Mouse (Mus musculus): ENCODE measurements at regions not wholly inside any gene's neighbourhood (a gene's known extent, or its start where the extent isn't known, plus 50 kb on each side); places are given as distances from the start of the nearest gene placed in this dataset.

- Histone ChIP-seq H3K4me1 (ENCODE audit: control insufficient read depth, insufficient read depth, low read length) (peaks cover 2% of the 10 kb centered on the region; the same call in 1 of the 2 replicates), H3K4me3 (ENCODE audit: insufficient read depth, low read length) (no peak overlapping the region), H3K27ac (ENCODE audit: insufficient read depth, low read length) (no peak overlapping the region)
- TF ChIP-seq CTCF (IDR thresholded peaks at IDR 0.05; ENCODE audit: extremely low read depth, insufficient read depth, low read length), result no peak
- no peak for TF ChIP-seq POLR2A (IDR thresholded peaks at IDR 0.05; ENCODE audit: extremely low read depth, insufficient read depth, low read length)
Measured at GRCm38 (mm10) chr8:127706051-127706835, 642.5 kb downstream of the Pard3 start.

DNA sequence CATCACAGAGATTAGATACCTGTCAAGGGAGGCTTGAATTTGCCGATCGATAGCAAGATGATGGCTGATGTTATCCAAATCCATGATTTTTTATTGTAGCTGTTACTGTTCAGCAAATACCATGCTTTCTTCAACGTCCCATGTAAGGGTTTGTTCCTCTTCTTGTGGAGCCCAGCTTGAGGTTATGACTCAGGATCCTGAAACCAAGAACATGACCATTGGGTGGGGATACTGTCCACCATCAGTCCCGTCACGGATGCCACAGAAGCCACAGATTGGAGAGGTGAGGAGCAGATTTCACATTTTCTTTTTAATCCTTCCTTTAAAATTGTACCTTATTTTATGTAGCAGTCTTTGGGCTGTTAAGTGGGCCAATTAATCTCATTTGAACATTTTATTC lies 645.7 kb downstream of the Pard3 start:
- H3K4me1 ChIP-seq (ENCODE audit: control insufficient read depth, insufficient read depth, low read length), result peaks cover 2% of the 10 kb centered on the region; the same call in 1 of the 2 replicates
- TF ChIP-seq POLR2A (IDR thresholded peaks at IDR 0.05; ENCODE audit: extremely low read depth, insufficient read depth, low read length) (no peak), CTCF (IDR thresholded peaks at IDR 0.05; ENCODE audit: extremely low read depth, insufficient read depth, low read length) (no peak)
- no peak overlapping the region for H3K27ac ChIP-seq (ENCODE audit: insufficient read depth, low read length)
- no peak overlapping the region for H3K4me3 ChIP-seq (ENCODE audit: insufficient read depth, low read length)

DNA sequence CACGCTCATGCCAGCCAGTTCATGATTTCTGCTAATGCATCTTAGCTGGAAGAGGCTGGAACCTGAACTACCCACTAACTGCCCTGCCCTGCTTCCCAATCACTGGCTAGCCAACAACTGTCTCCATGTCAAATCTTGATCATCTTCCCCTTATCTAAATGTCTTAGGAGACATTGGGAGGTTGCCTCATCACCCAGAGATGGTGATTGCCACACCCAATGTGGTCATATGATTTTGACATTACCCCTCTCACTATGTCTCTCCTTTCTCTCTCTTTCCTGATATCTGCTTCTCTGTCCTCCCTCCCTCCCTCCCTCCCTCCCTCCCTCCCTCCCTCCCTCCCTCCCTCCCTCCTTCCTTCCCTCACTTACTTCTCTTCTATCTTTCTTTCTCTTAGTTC lies 643.3 kb upstream of the Nrp1 start:
- no peak overlapping the region for H3K4me3 ChIP-seq (ENCODE audit: insufficient read depth, low read length)
- no peaks in the 10 kb centered on the region for H3K4me1 ChIP-seq (ENCODE audit: control insufficient read depth, insufficient read depth, low read length)
- no peak overlapping the region for H3K27ac ChIP-seq (ENCODE audit: insufficient read depth, low read length)
- TF ChIP-seq CTCF (IDR thresholded peaks at IDR 0.05; ENCODE audit: extremely low read depth, insufficient read depth, low read length), result no peak
- no peak for TF ChIP-seq POLR2A (IDR thresholded peaks at IDR 0.05; ENCODE audit: extremely low read depth, insufficient read depth, low read length)

DNA sequence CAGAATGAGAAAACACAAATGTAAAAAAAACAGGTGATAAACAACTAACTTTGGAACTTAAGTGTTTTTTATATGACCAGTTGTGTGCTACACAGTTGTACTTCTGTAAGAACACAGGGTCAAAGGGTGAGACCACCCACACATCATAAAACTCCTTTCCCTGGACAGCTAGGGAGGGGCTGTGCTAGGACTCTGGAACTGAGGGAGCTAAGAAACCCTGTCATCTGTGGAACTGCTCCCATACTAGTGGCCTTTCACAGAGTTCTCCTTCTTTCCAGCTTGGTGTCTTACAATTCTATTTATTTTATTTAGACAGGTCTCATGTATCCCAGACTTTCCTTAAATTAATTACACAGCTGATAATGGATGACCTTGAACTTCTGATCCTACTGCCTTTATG lies 640.4 kb upstream of the Nrp1 start:
- H3K27ac ChIP-seq (ENCODE audit: insufficient read depth, low read length), result no peak overlapping the region
- TF ChIP-seq CTCF (IDR thresholded peaks at IDR 0.05; ENCODE audit: extremely low read depth, insufficient read depth, low read length), result no peak
- no peak for TF ChIP-seq POLR2A (IDR thresholded peaks at IDR 0.05; ENCODE audit: extremely low read depth, insufficient read depth, low read length)
- no peak overlapping the region for H3K4me3 ChIP-seq (ENCODE audit: insufficient read depth, low read length)
- no peaks in the 10 kb centered on the region; the same call in 1 of the 2 replicates for H3K4me1 ChIP-seq (ENCODE audit: control insufficient read depth, insufficient read depth, low read length)

GRCm38 (mm10) chr8:127719881-127720280 lies 638.5 kb upstream of the Nrp1 start:
- H3K4me1 ChIP-seq (ENCODE audit: control insufficient read depth, insufficient read depth, low read length), result no peaks in the 10 kb centered on the region; the same call in 1 of the 2 replicates
- no peak for TF ChIP-seq POLR2A (IDR thresholded peaks at IDR 0.05; ENCODE audit: extremely low read depth, insufficient read depth, low read length)
- TF ChIP-seq CTCF (IDR thresholded peaks at IDR 0.05; ENCODE audit: extremely low read depth, insufficient read depth, low read length), result no peak
- no peak overlapping the region for H3K4me3 ChIP-seq (ENCODE audit: insufficient read depth, low read length)
- no peak overlapping the region for H3K27ac ChIP-seq (ENCODE audit: insufficient read depth, low read length)

GRCm38 (mm10) chr8:127720593-127721290 lies 637.7 kb upstream of the Nrp1 start:
- TF ChIP-seq POLR2A (IDR thresholded peaks at IDR 0.05; ENCODE audit: extremely low read depth, insufficient read depth, low read length) (no peak), CTCF (IDR thresholded peaks at IDR 0.05; ENCODE audit: extremely low read depth, insufficient read depth, low read length) (no peak)
- no peak overlapping the region for H3K4me3 ChIP-seq (ENCODE audit: insufficient read depth, low read length)
- H3K27ac ChIP-seq (ENCODE audit: insufficient read depth, low read length), result no peak overlapping the region
- H3K4me1 ChIP-seq (ENCODE audit: control insufficient read depth, insufficient read depth, low read length), result no peaks in the 10 kb centered on the region; the same call in 1 of the 2 replicates

DNA sequence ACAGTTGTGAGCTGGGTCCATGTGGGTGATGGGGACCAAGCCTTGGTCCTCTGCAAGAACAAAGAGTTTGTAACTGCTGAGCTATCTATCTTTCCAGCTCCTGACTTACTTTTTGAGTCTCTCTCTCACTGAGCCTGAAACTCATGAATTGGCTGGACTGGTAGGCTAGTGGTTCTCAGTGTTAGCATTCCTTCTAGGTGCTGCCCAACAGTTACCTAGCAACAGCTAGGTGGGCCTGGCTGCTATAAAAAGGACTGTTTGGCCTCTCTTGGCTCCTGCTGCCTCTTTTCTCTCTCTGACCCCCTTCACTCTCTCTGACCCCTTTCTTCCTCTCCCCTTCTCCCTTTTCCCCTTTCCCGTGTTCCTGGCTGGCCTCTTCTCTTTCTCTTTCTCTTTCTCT lies 636.8 kb upstream of the Nrp1 start:
- no peak for TF ChIP-seq POLR2A (IDR thresholded peaks at IDR 0.05; ENCODE audit: extremely low read depth, insufficient read depth, low read length)
- no peak for TF ChIP-seq CTCF (IDR thresholded peaks at IDR 0.05; ENCODE audit: extremely low read depth, insufficient read depth, low read length)
- Histone ChIP-seq H3K4me1 (ENCODE audit: control insufficient read depth, insufficient read depth, low read length) (no peaks in the 10 kb centered on the region; the same call in 1 of the 2 replicates), H3K4me3 (ENCODE audit: insufficient read depth, low read length) (no peak overlapping the region), H3K27ac (ENCODE audit: insufficient read depth, low read length) (no peak overlapping the region)

- Histone ChIP-seq H3K27ac (ENCODE audit: insufficient read depth, low read length) (no peak overlapping the region), H3K4me3 (ENCODE audit: insufficient read depth, low read length) (no peak overlapping the region), H3K4me1 (ENCODE audit: control insufficient read depth, insufficient read depth, low read length) (no peaks in the 10 kb centered on the region)
- TF ChIP-seq CTCF (IDR thresholded peaks at IDR 0.05; ENCODE audit: extremely low read depth, insufficient read depth, low read length), result no peak
- TF ChIP-seq POLR2A (IDR thresholded peaks at IDR 0.05; ENCODE audit: extremely low read depth, insufficient read depth, low read length), result no peak
Measured at GRCm38 (mm10) chr8:127734059-127734458, 624.3 kb upstream of the Nrp1 start.

- no peak overlapping the region for H3K27ac ChIP-seq (ENCODE audit: insufficient read depth, low read length)
- no peaks in the 10 kb centered on the region for H3K4me1 ChIP-seq (ENCODE audit: control insufficient read depth, insufficient read depth, low read length)
- no peak overlapping the region for H3K4me3 ChIP-seq (ENCODE audit: insufficient read depth, low read length)
- no peak for TF ChIP-seq POLR2A (IDR thresholded peaks at IDR 0.05; ENCODE audit: extremely low read depth, insufficient read depth, low read length)
- no peak for TF ChIP-seq CTCF (IDR thresholded peaks at IDR 0.05; ENCODE audit: extremely low read depth, insufficient read depth, low read length)
Measured at GRCm38 (mm10) chr8:127742236-127742635, 616.2 kb upstream of the Nrp1 start.

DNA sequence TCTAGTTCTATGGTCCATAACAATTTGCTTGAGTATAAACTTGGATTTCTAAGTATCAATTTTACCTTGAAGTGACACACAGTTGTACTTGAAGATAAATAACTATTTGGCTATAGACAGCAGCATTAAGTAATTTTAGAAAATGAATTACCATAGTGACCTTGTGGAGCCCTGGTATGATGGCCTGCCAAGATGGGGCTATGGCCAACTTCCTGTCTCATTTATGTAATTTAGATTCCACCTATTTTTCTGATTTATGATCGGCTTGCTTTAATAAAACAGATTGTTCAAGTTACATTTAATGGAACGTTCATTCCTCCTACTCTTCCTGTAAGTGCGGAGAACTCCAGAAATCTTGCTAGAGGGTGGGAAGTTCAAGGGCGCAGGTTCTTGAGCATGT lies 613.2 kb upstream of the Nrp1 start:
- Histone ChIP-seq H3K4me1 (ENCODE audit: control insufficient read depth, insufficient read depth, low read length) (no peaks in the 10 kb centered on the region), H3K4me3 (ENCODE audit: insufficient read depth, low read length) (no peak overlapping the region), H3K27ac (ENCODE audit: insufficient read depth, low read length) (no peak overlapping the region)
- TF ChIP-seq CTCF (IDR thresholded peaks at IDR 0.05; ENCODE audit: extremely low read depth, insufficient read depth, low read length) (no peak), POLR2A (IDR thresholded peaks at IDR 0.05; ENCODE audit: extremely low read depth, insufficient read depth, low read length) (no peak)

Data from cortical plate, adult 2 months (tissue).